Mouse (Mus musculus) megakaryocyte, embryonic 14.5 days (primary cell): ENCODE results near the gene Igtp. TPM values are rescaled to one million over a fixed set of nuclear protein-coding genes. Genes with fewer than 3 reads are reported as not detected.
"Not testable (repeated sequence)": the region's sequence is repeated elsewhere in the genome, so short reads cannot be mapped to it uniquely, and the experiment has no call there.

ENCODE experiments used
- H3K27me3 ChIP-seq: replicated peaks from 2 replicates; pipeline ENCODE3; 2012; ENCODE audit warnings: inconsistent platforms
- H3K36me3 ChIP-seq: replicated peaks from 2 replicates; pipeline ENCODE3; 2012; ENCODE audit warnings: low read length, inconsistent platforms, mixed read lengths
- H3K4me1 ChIP-seq: 2 replicates; pipeline ENCODE4 v1.6.1; 2012; ENCODE audit warnings: inconsistent platforms
- H3K4me3 ChIP-seq: replicated peaks from 2 replicates; pipeline ENCODE3; 2012; ENCODE audit warnings: moderate library complexity, mild to moderate bottlenecking, inconsistent platforms
- H3K9me3 ChIP-seq: 2 replicates; pipeline ENCODE4 v1.6.1; 2012; ENCODE audit warnings: inconsistent platforms
- FLI1 ChIP-seq: IDR thresholded peaks from 2 replicates; pipeline ENCODE4 v1.6.1; 2012; ENCODE audit warnings: low read length, inconsistent platforms, mixed read lengths
- GATA1 ChIP-seq: IDR thresholded peaks from 3 replicates; pipeline ENCODE4 v1.6.1; 2012; ENCODE audit warnings: mixed read lengths, low read length, inconsistent platforms, borderline replicate concordance
- polyA plus RNA-seq: library from polyadenylated mRNA; stranded (reverse); fragments of >175 nt; gene quantifications from 2 replicates; pipeline ENCODE4 v1.2.3, GENCODE M21; 2012; ENCODE audit warnings: low replicate concordance; ENCODE audit not compliant: insufficient read depth

Igtp gene
- polyA plus RNA-seq, 1 experiment, result 23.5 TPM

- peaks cover 43% of the 10 kb centered on the region for H3K36me3 ChIP-seq
- peak overlapping the region; percentile 92 for H3K4me3 ChIP-seq
- no peaks in the 10 kb centered on the region for H3K27me3 ChIP-seq
- TF ChIP-seq FLI1, result no peak
- no peak for TF ChIP-seq GATA1
- peaks cover 88% of the 10 kb centered on the region for H3K4me1 ChIP-seq
- no peaks in the 10 kb centered on the region for H3K9me3 ChIP-seq
Measured at GRCm38 (mm10) chr11:58213673-58214342, 14.5 kb downstream of the Igtp start.

- TF ChIP-seq FLI1 (no peak), GATA1 (no peak)
- peaks cover 86% of the 10 kb centered on the region for H3K4me1 ChIP-seq
- no peaks in the 10 kb centered on the region for H3K9me3 ChIP-seq
- H3K4me3 ChIP-seq, result peak overlapping the region; percentile 92
- H3K36me3 ChIP-seq, result peaks cover 47% of the 10 kb centered on the region
- H3K27me3 ChIP-seq, result no peaks in the 10 kb centered on the region
Measured at GRCm38 (mm10) chr11:58214391-58215048, 15.2 kb downstream of the Igtp start.

- not testable (repeated sequence) for H3K9me3 ChIP-seq, H3K27me3 ChIP-seq
- Histone ChIP-seq H3K4me3 (peak overlapping the region; percentile 87), H3K4me1 (peaks cover 80% of the 10 kb centered on the region), H3K36me3 (peaks cover 51% of the 10 kb centered on the region)
Measured at GRCm38 (mm10) chr11:58215049-58215430, 15.7 kb downstream of the Igtp start.

GRCm38 (mm10) chr11:58215814-58216213 lies 16.5 kb downstream of the Igtp start:
- no peaks in the 10 kb centered on the region for H3K9me3 ChIP-seq
- no peaks in the 10 kb centered on the region for H3K27me3 ChIP-seq
- peak overlapping the region; percentile 88 for H3K4me3 ChIP-seq
- TF ChIP-seq FLI1, result no peak
- TF ChIP-seq GATA1, result no peak
- H3K4me1 ChIP-seq, result peaks cover 79% of the 10 kb centered on the region
- H3K36me3 ChIP-seq, result peaks cover 57% of the 10 kb centered on the region

- Histone ChIP-seq H3K36me3 (peaks cover 67% of the 10 kb centered on the region), H3K4me3 (peak overlapping the region; percentile 83), H3K9me3 (no peaks in the 10 kb centered on the region), H3K27me3 (no peaks in the 10 kb centered on the region), H3K4me1 (peaks cover 79% of the 10 kb centered on the region)
- TF ChIP-seq GATA1, result no peak
- TF ChIP-seq FLI1, result no peak
Measured at GRCm38 (mm10) chr11:58216823-58217222, 17.5 kb downstream of the Igtp start.

GRCm38 (mm10) chr11:58223751-58224150 lies 24.4 kb downstream of the Igtp start:
- H3K4me3 ChIP-seq, result peak overlapping the region; percentile 59
- H3K36me3 ChIP-seq, result peaks cover 43% of the 10 kb centered on the region
- H3K9me3 ChIP-seq, result no peaks in the 10 kb centered on the region
- no peak for TF ChIP-seq FLI1
- TF ChIP-seq GATA1, result no peak
- H3K27me3 ChIP-seq, result no peaks in the 10 kb centered on the region
- H3K4me1 ChIP-seq, result peaks cover 61% of the 10 kb centered on the region

- Histone ChIP-seq H3K9me3 (no peaks in the 10 kb centered on the region), H3K36me3 (peaks cover 37% of the 10 kb centered on the region), H3K27me3 (peaks cover 2% of the 10 kb centered on the region), H3K4me1 (peaks cover 57% of the 10 kb centered on the region), H3K4me3 (peak overlapping the region; percentile 57)
- TF ChIP-seq GATA1 (no peak), FLI1 (peak; percentile 15; the same call in 1 of the 2 replicates)
Measured at GRCm38 (mm10) chr11:58224313-58224712, 25.0 kb downstream of the Igtp start.

- not testable (repeated sequence) for H3K27me3 ChIP-seq, H3K9me3 ChIP-seq
- H3K4me1 ChIP-seq, result peaks cover 59% of the 10 kb centered on the region
- H3K4me3 ChIP-seq, result peak overlapping the region; percentile 53
- peaks cover 32% of the 10 kb centered on the region for H3K36me3 ChIP-seq
Measured at GRCm38 (mm10) chr11:58224872-58225271, 25.5 kb downstream of the Igtp start.

- Histone ChIP-seq H3K4me3 (peak overlapping the region; percentile 75), H3K4me1 (peaks cover 57% of the 10 kb centered on the region), H3K36me3 (peaks cover 25% of the 10 kb centered on the region), H3K27me3 (peaks cover 7% of the 10 kb centered on the region), H3K9me3 (no peaks in the 10 kb centered on the region)
- TF ChIP-seq GATA1 (no peak), FLI1 (no peak)
Measured at GRCm38 (mm10) chr11:58225655-58226054, 26.3 kb downstream of the Igtp start.

- Histone ChIP-seq H3K9me3 (no peaks in the 10 kb centered on the region), H3K4me1 (peaks cover 50% of the 10 kb centered on the region), H3K36me3 (peaks cover 17% of the 10 kb centered on the region), H3K4me3 (no peak overlapping the region), H3K27me3 (peaks cover 14% of the 10 kb centered on the region)
- TF ChIP-seq GATA1, result no peak
- no peak for TF ChIP-seq FLI1
Measured at GRCm38 (mm10) chr11:58226425-58226824, 27.1 kb downstream of the Igtp start.

- H3K4me3 ChIP-seq, H3K9me3 ChIP-seq, H3K36me3 ChIP-seq: not testable (repeated sequence)
- H3K4me1 ChIP-seq, result peaks cover 40% of the 10 kb centered on the region
- peaks cover 28% of the 10 kb centered on the region for H3K27me3 ChIP-seq
Measured at GRCm38 (mm10) chr11:58228021-58228420, 28.7 kb downstream of the Igtp start.
